Mouse (Mus musculus) olfactory bulb, adult 2 months (tissue): Measurements from ENCODE around the gene Dcdc2b. TPM values are rescaled to one million over a fixed set of nuclear protein-coding genes. Genes with fewer than 3 reads are reported as not detected.
A peak's percentile ranks its signal among the peaks of the same experiment; 100 is the strongest.

Source experiments
- H3K27ac ChIP-seq: fragments of 200-500 bp; 2 replicates; pipeline ENCODE4 v1.5.1; 2012; ENCODE audit warnings: low read depth, low read length; ENCODE audit not compliant: insufficient read depth
- H3K4me1 ChIP-seq: fragments of 200-500 bp; 2 replicates; pipeline ENCODE4 v1.6.1; 2012; ENCODE audit warnings: low read length; ENCODE audit not compliant: control insufficient read depth, insufficient read depth
- H3K4me3 ChIP-seq: fragments of 200-500 bp; 2 replicates; pipeline ENCODE4 v1.5.1; 2012; ENCODE audit warnings: mild to moderate bottlenecking, low read depth, low read length, moderate library complexity; ENCODE audit not compliant: insufficient read depth
- CTCF ChIP-seq: fragments of 200-500 bp; IDR thresholded peaks from 2 replicates; pipeline ENCODE4 v1.5.1; 2012; ENCODE audit warnings: low read depth, mild to moderate bottlenecking, low read length, moderate library complexity; ENCODE audit not compliant: insufficient read depth
- POLR2A ChIP-seq: fragments of 200-500 bp; IDR thresholded peaks from 2 replicates; pipeline ENCODE4 v1.6.1; 2012; ENCODE audit warnings: mild to moderate bottlenecking, low read depth, low read length, moderate library complexity; ENCODE audit not compliant: insufficient read depth
- WGBS: fragments of 180-500 bp; shearing (Covaris S2); methylation state at CpG from one replicate; pipeline ENCODE4 v1.1.7; 2018; 5-methylcytosine and 5-hydroxymethylcytosine counted together
- polyA plus RNA-seq: library from polyadenylated mRNA; stranded (reverse); fragments of >200 nt; gene quantifications from 2 replicates; pipeline ENCODE4 v1.2.4, GENCODE M21; 2012; ENCODE audit warnings: low replicate concordance; ENCODE audit not compliant: missing spikeins, insufficient read depth, insufficient read length

Gene Dcdc2b
- polyA plus RNA-seq, 1 experiment, result not detected

DNA sequence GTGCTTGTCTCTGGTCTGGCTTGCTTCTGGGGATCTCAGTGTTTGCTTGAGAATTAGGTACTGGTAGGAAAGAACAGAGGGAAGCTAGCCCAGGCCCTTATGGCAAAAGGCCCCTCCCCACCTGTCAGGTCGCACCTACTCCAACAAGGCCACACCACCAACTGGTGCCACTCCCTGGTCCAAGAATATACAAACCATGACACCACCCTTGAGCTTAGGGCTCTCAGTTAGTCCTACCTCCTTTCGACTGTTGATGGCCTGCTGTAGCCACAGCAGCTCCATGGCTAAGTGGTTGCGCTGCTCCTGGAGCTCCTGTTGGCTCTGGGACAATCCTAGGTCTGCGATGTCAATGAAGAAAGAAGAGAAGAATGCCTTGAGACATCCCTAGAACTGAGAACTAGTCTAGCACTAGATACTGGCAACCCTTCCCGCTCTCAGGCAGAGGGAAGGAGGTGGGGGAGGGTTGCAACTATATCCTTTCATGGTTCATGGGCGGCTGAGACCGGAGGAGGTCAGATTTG, 3.1 kb upstream of the Dcdc2b start:
- Histone ChIP-seq H3K27ac (no peak overlapping the region), H3K4me1 (peaks cover 16% of the 10 kb centered on the region), H3K4me3 (no peak overlapping the region)
- no peak for TF ChIP-seq CTCF
- 93% methylated on average over 7 of the region's 7 CpGs for WGBS

GRCm38 (mm10) chr4:129616631-129617030, 2.6 kb upstream of the Dcdc2b start:
- Histone ChIP-seq H3K4me1 (peaks cover 16% of the 10 kb centered on the region), H3K27ac (no peak overlapping the region), H3K4me3 (no peak overlapping the region)
- no peak for TF ChIP-seq CTCF
- no peak for TF ChIP-seq POLR2A
- WGBS, result 95% methylated on average over 3 of the region's 3 CpGs

DNA sequence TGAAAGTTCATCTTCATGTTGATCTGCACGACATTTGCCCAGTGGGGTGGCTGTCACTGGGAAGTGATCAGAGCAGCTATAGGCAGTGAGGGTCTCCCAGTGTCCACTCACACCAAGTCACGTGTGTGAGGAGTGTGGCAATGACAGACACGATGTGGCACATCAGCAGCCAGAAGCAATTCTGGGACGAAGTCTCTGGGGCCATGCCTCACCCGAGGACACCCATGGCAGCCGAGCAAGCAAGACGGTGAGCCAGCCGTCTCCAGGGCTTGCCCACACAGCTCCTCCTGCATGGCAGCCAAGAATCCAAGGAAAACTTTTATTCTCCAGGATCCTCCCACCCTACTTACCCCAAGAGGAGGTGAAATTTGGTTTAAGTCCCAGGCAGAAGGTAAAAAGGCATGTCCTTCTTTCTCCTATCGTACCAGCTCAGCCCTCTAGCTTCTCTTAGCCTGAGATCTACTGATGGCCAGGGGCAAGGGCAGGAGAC, 1.8 kb upstream of the Dcdc2b start:
- Histone ChIP-seq H3K4me1 (peaks cover 9% of the 10 kb centered on the region), H3K27ac (no peak overlapping the region), H3K4me3 (no peak overlapping the region)
- 81% methylated on average over 9 of the region's 9 CpGs for WGBS
- TF ChIP-seq POLR2A (no peak), CTCF (no peak)

GRCm38 (mm10) chr4:129610472-129610871, 3.6 kb downstream of the Dcdc2b start:
- peaks cover 13% of the 10 kb centered on the region for H3K4me1 ChIP-seq
- TF ChIP-seq POLR2A (no peak), CTCF (no peak)
- 60% methylated on average over 4 of the region's 4 CpGs for WGBS
- no peak overlapping the region for H3K4me3 ChIP-seq
- H3K27ac ChIP-seq, result no peak overlapping the region

GRCm38 (mm10) chr4:129610026-129610425, 4.0 kb downstream of the Dcdc2b start:
- no peak for TF ChIP-seq POLR2A
- TF ChIP-seq CTCF, result no peak
- H3K4me3 ChIP-seq, result no peak overlapping the region
- 80% methylated on average over 4 of the region's 4 CpGs for WGBS
- H3K27ac ChIP-seq, result no peak overlapping the region
- H3K4me1 ChIP-seq, result peaks cover 13% of the 10 kb centered on the region

GRCm38 (mm10) chr4:129609139-129609631, 4.9 kb downstream of the Dcdc2b start:
- WGBS, result 74% methylated on average over 12 of the region's 12 CpGs
- TF ChIP-seq CTCF, result no peak
- TF ChIP-seq POLR2A, result no peak
- H3K4me1 ChIP-seq, result peaks cover 13% of the 10 kb centered on the region
- no peak overlapping the region for H3K27ac ChIP-seq
- no peak overlapping the region for H3K4me3 ChIP-seq

DNA sequence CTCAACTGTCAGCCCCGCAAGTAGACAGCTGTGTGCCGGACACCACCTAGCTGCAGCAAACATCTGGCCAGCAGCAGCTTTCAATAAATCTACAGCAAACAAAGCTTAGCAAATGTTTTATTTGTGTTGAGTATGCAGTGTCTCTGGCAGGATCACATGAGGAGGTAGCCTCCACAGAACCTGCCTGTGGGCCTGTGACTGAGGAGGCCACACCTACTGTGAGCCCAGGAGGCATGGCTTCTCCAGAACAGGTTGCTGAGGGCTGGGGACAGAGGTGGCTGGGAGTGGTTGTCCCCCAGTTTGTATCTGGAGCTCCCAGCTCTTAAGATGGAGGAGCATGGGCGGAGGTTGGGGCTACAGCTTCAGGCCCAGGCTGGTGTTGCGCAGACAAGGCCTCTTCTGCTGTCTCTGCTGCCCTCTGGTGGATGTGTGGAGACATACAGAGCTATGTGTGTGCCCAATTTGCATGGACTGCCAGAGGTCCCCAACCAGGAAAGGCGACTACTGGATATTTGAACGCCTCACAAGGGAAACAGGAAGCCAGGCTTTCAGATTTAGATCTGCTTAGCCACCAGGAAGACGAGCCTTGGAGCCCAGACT, 5.5 kb downstream of the Dcdc2b start:
- H3K27ac ChIP-seq, result peak overlapping the region; percentile 71
- WGBS, result 31% methylated on average over 7 of the region's 7 CpGs
- peaks cover 13% of the 10 kb centered on the region for H3K4me1 ChIP-seq
- no peak for TF ChIP-seq POLR2A
- peak; percentile 68 for TF ChIP-seq CTCF
- H3K4me3 ChIP-seq, result no peak overlapping the region

DNA sequence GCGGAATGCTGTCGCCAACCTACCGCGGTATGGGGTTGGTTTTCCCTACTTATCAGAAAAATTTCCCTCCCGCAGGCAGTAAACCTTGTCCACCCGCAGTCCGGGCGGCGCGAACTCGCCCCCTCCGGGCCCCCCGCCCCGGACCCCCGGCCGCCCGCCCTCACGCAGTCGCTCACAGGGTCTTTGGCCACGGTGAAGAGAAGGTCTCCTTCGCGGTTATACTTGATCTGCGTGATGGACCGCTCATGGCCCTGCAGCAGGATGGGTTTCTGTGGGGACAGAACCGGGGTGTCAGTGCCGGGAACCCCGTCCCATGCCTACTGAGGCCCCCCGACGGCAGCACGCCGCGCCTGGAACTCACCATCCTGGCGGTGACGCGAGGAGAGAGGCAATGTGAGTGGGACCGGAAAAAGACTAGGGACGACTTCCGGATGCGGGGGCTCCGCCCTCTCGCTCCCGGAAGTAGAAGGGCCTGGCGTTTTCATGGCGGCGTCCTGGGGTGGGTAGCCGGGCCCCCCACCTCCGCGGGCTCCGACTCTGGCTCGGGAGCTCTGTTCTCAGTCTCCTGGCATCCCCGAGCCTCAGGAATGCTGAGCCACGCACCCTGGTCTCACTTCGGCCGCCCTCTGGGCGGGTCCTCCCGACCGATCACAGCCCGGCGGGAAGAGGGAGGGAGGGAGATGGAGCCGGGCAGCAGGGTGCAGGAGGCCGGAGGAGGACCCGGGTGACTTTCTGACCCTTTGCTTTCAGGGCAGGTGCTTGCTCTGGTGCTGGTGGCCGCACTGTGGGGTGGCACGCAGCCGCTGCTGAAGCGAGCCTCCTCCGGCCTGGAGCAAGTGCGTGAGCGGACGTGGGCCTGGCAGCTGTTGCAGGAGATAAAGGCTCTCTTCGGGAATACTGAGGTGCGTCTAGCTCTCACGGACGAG, 13.6 kb downstream of the Dcdc2b start, which contains the start of the genes Eif3i and Tmem234:
TSS of gene Eif3i (minus strand) at position 416 of the 926 bp plus-strand sequence.
TSS of gene Tmem234 (plus strand) at position 436 of the 926 bp plus-strand sequence.
- H3K4me1 ChIP-seq, result peaks cover 13% of the 10 kb centered on the region; the same call in 1 of the 2 replicates
- under 1% methylated on average over 74 of the region's 74 CpGs for WGBS
- H3K27ac ChIP-seq, result no peak within 1 kb of the TSS
- H3K4me3 ChIP-seq, result peak within 1 kb of the TSS; percentile 77
- TF ChIP-seq POLR2A (peak; percentile 52), CTCF (no peak)
